Mouse (Mus musculus) C2C12 (cell line): ENCODE measurements around the gene Olfr1134. TPM values are rescaled to one million over a fixed set of nuclear protein-coding genes. Genes with fewer than 3 reads are reported as not detected.

Experiments used
- H3K27me3 ChIP-seq: one replicate; pipeline ENCODE4 v1.6.1; 2011; ENCODE audit not compliant: control insufficient read depth, insufficient read depth, insufficient read length
- H3K36me3 ChIP-seq: one replicate; pipeline ENCODE4 v1.6.1; 2011; ENCODE audit not compliant: control insufficient read depth, insufficient read depth
- H3K4me3 ChIP-seq: one replicate; pipeline ENCODE4 v1.5.1; 2011; ENCODE audit warnings: mild to moderate bottlenecking, control low read depth; ENCODE audit not compliant: poor library complexity, insufficient read depth, severe bottlenecking
- H3K79me2 ChIP-seq: one replicate; pipeline ENCODE4 v1.6.1; 2011; ENCODE audit not compliant: control insufficient read depth, insufficient read depth
- H3K79me3 ChIP-seq: one replicate; pipeline ENCODE4 v1.6.1; 2011; ENCODE audit warnings: low read depth, control low read depth
- H3ac ChIP-seq: one replicate; pipeline ENCODE3; 2011; ENCODE audit warnings: low read depth; ENCODE audit not compliant: control insufficient read depth, insufficient read length
- CEBPB ChIP-seq: IDR thresholded peaks from one replicate; pipeline ENCODE4 v1.6.1; 2011; ENCODE audit warnings: low read depth, mild to moderate bottlenecking, control low read depth, moderate library complexity
- CTCF ChIP-seq: IDR thresholded peaks from one replicate; pipeline ENCODE4 v1.5.1; 2011; ENCODE audit not compliant: control insufficient read depth, insufficient read depth, insufficient read length
- FOSL1 ChIP-seq: IDR thresholded peaks from one replicate; pipeline ENCODE4 v1.8.0; 2011; ENCODE audit warnings: mild to moderate bottlenecking, low read length; ENCODE audit not compliant: poor library complexity, insufficient read depth, severe bottlenecking
- MAX ChIP-seq: IDR thresholded peaks from one replicate; pipeline ENCODE4 v1.6.1; 2011; ENCODE audit warnings: mild to moderate bottlenecking, control low read depth
- MYOD1 ChIP-seq: IDR thresholded peaks from one replicate; pipeline ENCODE4 v1.6.1; 2011; ENCODE audit warnings: low read depth; ENCODE audit not compliant: control insufficient read depth, insufficient read length
- MYOG ChIP-seq: IDR thresholded peaks from one replicate; pipeline ENCODE4 v1.6.1; 2011; ENCODE audit not compliant: control insufficient read depth, insufficient read length; ENCODE audit errors: extremely low read depth
- USF1 ChIP-seq: IDR thresholded peaks from one replicate; pipeline ENCODE4 v1.6.1; 2011; ENCODE audit warnings: low read depth, mild to moderate bottlenecking, control low read depth, moderate library complexity
- long read RNA-seq, 2 experiments: library from polyadenylated mRNA; unstranded; transcript quantifications; one replicate each; pipeline ENCODE4 v2.0.0; 2019 to 2020
- polyA plus RNA-seq: library from polyadenylated mRNA; unstranded; fragments of >200 nt; fragmentation: generic; extraction: Trizol; gene quantifications from one replicate; pipeline ENCODE4 v1.2.1, GENCODE M21; 2012; ENCODE audit warnings: missing spikeins

Gene Olfr1134
- not detected for polyA plus RNA-seq
- long read RNA-seq, experiment 1: 0 reads
- long read RNA-seq, experiment 2: 0 reads

- no peak within 1 kb of the TSS for H3K4me3 ChIP-seq
- no peaks in the 10 kb centered on the region for H3K36me3 ChIP-seq
- no peaks in the 10 kb centered on the region for H3K27me3 ChIP-seq
- H3ac ChIP-seq: no peak within 1 kb of the TSS
- TF ChIP-seq MYOD1 (no peak), MYOG (no peak), MAX (no peak), USF1 (no peak), CTCF (no peak)
- no peaks in the 10 kb centered on the region for H3K79me3 ChIP-seq
- H3K79me2 ChIP-seq: no peaks in the 10 kb centered on the region
Observed at GRCm38 (mm10) chr2:87658360-87658759, at the start of gene Olfr1134. Olfr1134 (minus strand) TSS chr2:87658460.

- H3ac ChIP-seq: no peak within 1 kb of the TSS
- H3K4me3 ChIP-seq: no peak within 1 kb of the TSS
- H3K79me3 ChIP-seq: no peaks in the 10 kb centered on the region
- H3K27me3 ChIP-seq: no peaks in the 10 kb centered on the region
- no peaks in the 10 kb centered on the region for H3K36me3 ChIP-seq
- TF ChIP-seq CTCF (no peak), MYOG (no peak), MAX (no peak), MYOD1 (no peak), USF1 (no peak), FOSL1 (no peak), CEBPB (no peak)
- H3K79me2 ChIP-seq: no peaks in the 10 kb centered on the region
Observed at GRCm38 (mm10) chr2:87693847-87694246, 35.6 kb upstream of the Olfr1134 start, which contains the start of gene Olfr1136. Olfr1136 (minus strand) TSS chr2:87693947.

- H3K79me3 ChIP-seq: no peaks in the 10 kb centered on the region
- H3K27me3 ChIP-seq: no peaks in the 10 kb centered on the region
- H3K79me2 ChIP-seq: no peaks in the 10 kb centered on the region
- H3K4me3 ChIP-seq: no peak within 1 kb of the TSS
- H3ac ChIP-seq: no peak within 1 kb of the TSS
- no peak for TF ChIP-seq MYOD1
- no peak for TF ChIP-seq CEBPB
- no peak for TF ChIP-seq CTCF
- TF ChIP-seq FOSL1: no peak
- no peak for TF ChIP-seq MYOG
- no peak for TF ChIP-seq MAX
- no peak for TF ChIP-seq USF1
- no peaks in the 10 kb centered on the region for H3K36me3 ChIP-seq
Observed at GRCm38 (mm10) chr2:87673564-87673963, 15.3 kb upstream of the Olfr1134 start, which contains the start of gene Olfr1135. Olfr1135 (minus strand) TSS chr2:87673664.

GRCm38 (mm10) chr2:87647274-87647673 is 11.0 kb downstream of the Olfr1134 start, which contains the start of gene Olfr1133:
Olfr1133 (minus strand) TSS chr2:87647374.
- Histone ChIP-seq H3ac (no peak within 1 kb of the TSS), H3K4me3 (no peak within 1 kb of the TSS), H3K79me3 (no peaks in the 10 kb centered on the region), H3K36me3 (no peaks in the 10 kb centered on the region), H3K79me2 (no peaks in the 10 kb centered on the region), H3K27me3 (no peaks in the 10 kb centered on the region)
- no peak for TF ChIP-seq MYOD1
- no peak for TF ChIP-seq MAX
- no peak for TF ChIP-seq MYOG
- TF ChIP-seq CEBPB: no peak
- TF ChIP-seq FOSL1: no peak
- no peak for TF ChIP-seq USF1
- TF ChIP-seq CTCF: no peak

- H3K79me3 ChIP-seq: no peaks in the 10 kb centered on the region
- no peak overlapping the region for H3ac ChIP-seq
- TF ChIP-seq MYOD1: no peak
- no peak for TF ChIP-seq FOSL1
- TF ChIP-seq MYOG: no peak
- TF ChIP-seq CTCF: no peak
- TF ChIP-seq CEBPB: no peak
- TF ChIP-seq MAX: no peak
- TF ChIP-seq USF1: no peak
- no peaks in the 10 kb centered on the region for H3K27me3 ChIP-seq
- no peak overlapping the region for H3K4me3 ChIP-seq
- no peaks in the 10 kb centered on the region for H3K79me2 ChIP-seq
- no peaks in the 10 kb centered on the region for H3K36me3 ChIP-seq
Observed at GRCm38 (mm10) chr2:87642441-87642840, 15.8 kb downstream of the Olfr1134 start.

- Histone ChIP-seq H3K27me3 (no peaks in the 10 kb centered on the region), H3K79me2 (no peaks in the 10 kb centered on the region), H3K79me3 (no peaks in the 10 kb centered on the region), H3K4me3 (no peak within 1 kb of the TSS), H3ac (no peak within 1 kb of the TSS), H3K36me3 (no peaks in the 10 kb centered on the region)
- TF ChIP-seq MYOG: no peak
- TF ChIP-seq CTCF: no peak
- no peak for TF ChIP-seq MAX
- no peak for TF ChIP-seq FOSL1
- TF ChIP-seq MYOD1: no peak
- no peak for TF ChIP-seq CEBPB
- TF ChIP-seq USF1: no peak
Observed at GRCm38 (mm10) chr2:87637435-87637834, 20.8 kb downstream of the Olfr1134 start, which contains the start of gene Olfr1132. Olfr1132 (minus strand) TSS chr2:87637535.
